Mouse (Mus musculus) large intestine, adult 2 months (tissue): Measurements from ENCODE around the gene Ptcra. TPM values are rescaled to one million over a fixed set of nuclear protein-coding genes. Genes with fewer than 3 reads are reported as not detected.
"Not testable (repeated sequence)": the region's sequence is repeated elsewhere in the genome, so short reads cannot be mapped to it uniquely, and the experiment has no call there.

ENCODE experiments used
- DNase-seq: peaks from one replicate; pipeline ENCODE4 v3.0.0-alpha.2; 2012; ENCODE audit warnings: low read depth, low spot score
- WGBS: fragments of 180-500 bp; shearing (Covaris S2); methylation state at CpG from one replicate; pipeline ENCODE4 v1.1.7; 2018; 5-methylcytosine and 5-hydroxymethylcytosine counted together
- polyA plus RNA-seq: library from polyadenylated mRNA; depleted of rRNA; stranded (reverse); fragments of >200 nt; gene quantifications from 2 replicates; pipeline ENCODE4 v1.2.3, GENCODE M21; 2012; rRNA removed

Gene Ptcra
- not detected in 2 replicates for polyA plus RNA-seq

GRCm38 (mm10) chr17:46763544-46763943 lies at the start of gene Ptcra:
TSS of gene Ptcra (minus strand) at chr17:46763712.
- WGBS = 55% methylated on average over 2 of the region's 2 CpGs
- no peak for DNase-seq

GRCm38 (mm10) chr17:46812442-46812841 lies 48.9 kb upstream of the Ptcra start:
- DNase-seq = no peak
- WGBS = 92% methylated on average over 1 of the region's 1 CpGs

- DNase-seq = no peak
- WGBS = 93% methylated on average over 3 of the region's 3 CpGs
These were observed 47.2 kb upstream of the Ptcra start for GRCm38 (mm10) chr17:46810672-46811071.

DNA sequence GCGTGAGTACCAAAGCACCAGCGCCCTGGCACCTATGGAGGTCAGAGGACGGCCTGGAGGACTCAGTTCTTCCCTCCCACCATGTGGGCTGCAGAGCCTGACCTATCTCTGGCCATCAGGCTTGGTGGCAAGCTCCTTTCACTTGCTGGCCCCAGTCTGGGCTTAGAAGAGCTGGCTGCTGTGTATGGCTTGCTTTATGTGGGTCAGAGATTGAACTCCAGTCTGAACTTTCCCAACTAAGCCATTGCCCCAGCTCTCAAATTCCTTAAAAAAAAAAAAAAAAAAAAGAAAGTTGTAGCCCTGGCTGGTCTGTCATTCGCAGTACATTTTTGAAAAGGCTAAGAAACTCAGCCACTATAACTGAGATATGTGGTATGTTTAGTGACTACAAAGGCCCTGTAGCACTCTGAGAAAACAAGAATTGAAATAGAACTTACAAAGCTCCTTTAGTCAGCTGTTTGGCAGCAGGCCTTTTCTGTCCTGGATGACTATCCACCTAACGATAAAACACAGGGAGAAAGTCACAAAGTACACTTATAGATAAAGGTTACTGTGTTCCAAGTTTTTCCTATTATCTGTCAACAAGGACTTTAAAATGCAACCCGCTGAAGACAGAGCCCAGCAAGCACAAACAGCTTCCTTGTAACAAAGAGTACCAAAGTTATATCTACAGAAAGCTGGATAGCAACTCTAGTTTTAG lies 45.8 kb upstream of the Ptcra start:
- WGBS = 81% methylated on average over 6 of the region's 6 CpGs
- DNase-seq = no peak

DNA sequence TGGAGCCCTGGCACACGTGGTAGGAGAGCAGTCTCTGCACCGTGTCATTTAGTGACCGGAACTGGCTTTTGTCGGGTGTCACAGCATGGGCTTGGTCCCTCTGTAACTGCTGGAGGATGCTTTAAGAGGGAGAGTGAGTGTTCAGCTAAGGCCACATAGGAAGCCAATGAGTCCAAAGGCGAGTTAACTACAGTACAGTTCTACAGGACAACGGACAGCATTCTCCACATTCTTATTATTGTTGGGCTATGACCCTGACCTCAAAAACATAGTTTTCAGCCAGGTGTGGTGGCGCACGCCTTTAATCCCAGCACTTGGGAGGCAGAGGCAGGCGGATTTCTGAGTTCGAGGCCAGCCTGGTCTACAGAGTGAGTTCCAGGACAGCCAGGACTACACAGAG lies 44.9 kb upstream of the Ptcra start:
- WGBS = 91% methylated on average over 10 of the region's 10 CpGs
- no peak for DNase-seq

DNA sequence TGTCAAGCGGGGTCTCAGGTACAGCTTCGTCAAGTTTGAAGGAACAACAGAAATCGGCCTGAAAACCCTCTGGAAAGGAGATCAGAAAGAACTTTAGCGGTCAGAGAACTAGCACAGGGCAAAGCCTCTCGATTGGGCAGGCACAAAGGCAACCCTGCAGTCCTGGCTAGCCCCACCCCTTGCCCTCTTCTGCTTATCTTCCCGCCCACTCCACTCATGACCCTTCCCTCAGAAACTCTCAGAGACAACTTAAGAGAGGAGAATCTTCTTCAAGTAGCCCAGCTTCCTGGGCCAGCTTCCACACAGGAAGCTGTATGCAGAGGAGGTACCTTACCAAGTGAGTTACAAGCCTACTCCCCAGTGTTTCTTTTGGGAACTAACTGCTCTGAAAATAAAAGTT lies 38.2 kb upstream of the Ptcra start:
- DNase-seq = no peak
- WGBS = 85% methylated on average over 6 of the region's 6 CpGs

DNA sequence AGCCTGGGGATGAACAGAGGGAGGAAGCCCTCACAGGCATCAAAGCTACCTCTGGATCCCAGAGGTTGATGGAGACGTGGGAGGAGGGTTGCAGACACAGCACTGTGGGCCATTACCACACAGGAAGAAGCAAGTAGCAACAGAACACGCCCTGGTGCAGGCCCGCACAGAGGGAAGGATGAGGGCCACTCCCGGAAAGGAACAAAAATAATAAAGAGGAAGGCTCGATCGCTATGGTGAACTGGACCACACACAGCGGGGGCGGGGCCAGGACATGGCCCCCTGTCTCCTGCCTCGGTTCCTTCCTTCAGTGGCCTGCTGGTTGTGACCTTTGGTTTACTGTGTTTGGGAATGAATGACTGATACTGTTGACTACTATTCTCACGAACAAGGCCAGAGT lies 36.2 kb upstream of the Ptcra start:
- DNase-seq = no peak
- 69% methylated on average over 10 of the region's 10 CpGs for WGBS

GRCm38 (mm10) chr17:46797386-46797785 lies 33.9 kb upstream of the Ptcra start:
- WGBS = 82% methylated on average over 8 of the region's 8 CpGs
- no peak for DNase-seq

DNA sequence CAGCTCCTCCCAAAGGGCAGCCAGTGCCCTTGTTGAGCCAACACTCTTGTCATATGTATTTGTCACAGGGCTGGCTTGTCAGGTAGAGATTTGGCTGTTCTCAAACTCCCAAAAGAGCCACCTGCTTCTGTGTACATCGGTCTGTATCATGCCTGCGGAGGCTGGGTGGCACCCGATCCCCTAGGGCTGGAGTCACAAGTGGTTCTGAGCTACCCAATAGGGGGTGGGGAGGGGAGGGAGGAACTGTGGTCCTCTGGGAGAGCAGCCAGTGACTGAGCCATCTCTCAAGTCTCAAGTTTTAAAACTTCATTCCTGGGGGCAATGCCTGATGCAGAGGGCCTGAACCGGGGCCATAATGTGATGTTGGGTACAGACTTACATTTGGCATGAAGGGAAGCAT lies 33.2 kb upstream of the Ptcra start:
- 89% methylated on average over 4 of the region's 4 CpGs for WGBS
- no peak for DNase-seq

DNA sequence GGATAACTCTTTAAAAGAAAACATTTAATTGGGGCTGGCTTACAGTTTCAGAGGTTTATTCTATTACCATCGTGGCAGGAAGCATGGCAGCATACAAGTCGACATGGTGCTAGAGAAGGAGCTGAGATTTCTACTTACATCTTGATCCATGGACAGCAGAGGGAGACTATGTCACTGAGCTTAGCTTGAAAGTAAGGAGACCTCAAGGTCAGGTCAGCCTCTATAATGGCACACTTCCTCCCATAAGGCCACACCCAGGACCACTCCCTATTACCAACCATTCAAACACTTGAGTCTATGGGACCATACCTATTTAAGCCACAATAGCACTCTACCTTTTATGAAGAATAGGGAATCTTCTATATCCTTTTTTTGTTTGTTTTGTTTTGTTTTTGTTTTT lies 29.5 kb upstream of the Ptcra start:
- 81% methylated on average over 2 of the region's 2 CpGs for WGBS
- DNase-seq = no peak

- 77% methylated on average over 2 of the region's 2 CpGs for WGBS
- not testable (repeated sequence) for DNase-seq
These were observed 24.5 kb upstream of the Ptcra start for GRCm38 (mm10) chr17:46787974-46788373.

GRCm38 (mm10) chr17:46786952-46787351 lies 23.4 kb upstream of the Ptcra start:
- WGBS = 91% methylated on average over 5 of the region's 5 CpGs

GRCm38 (mm10) chr17:46783222-46783565 lies 19.7 kb upstream of the Ptcra start:
- no peak for DNase-seq
- 59% methylated on average over 2 of the region's 2 CpGs for WGBS

More at GRCm38 (mm10) chr17:46786952-46787351, 23.4 kb upstream of the Ptcra start:
- no peak for DNase-seq

DNA sequence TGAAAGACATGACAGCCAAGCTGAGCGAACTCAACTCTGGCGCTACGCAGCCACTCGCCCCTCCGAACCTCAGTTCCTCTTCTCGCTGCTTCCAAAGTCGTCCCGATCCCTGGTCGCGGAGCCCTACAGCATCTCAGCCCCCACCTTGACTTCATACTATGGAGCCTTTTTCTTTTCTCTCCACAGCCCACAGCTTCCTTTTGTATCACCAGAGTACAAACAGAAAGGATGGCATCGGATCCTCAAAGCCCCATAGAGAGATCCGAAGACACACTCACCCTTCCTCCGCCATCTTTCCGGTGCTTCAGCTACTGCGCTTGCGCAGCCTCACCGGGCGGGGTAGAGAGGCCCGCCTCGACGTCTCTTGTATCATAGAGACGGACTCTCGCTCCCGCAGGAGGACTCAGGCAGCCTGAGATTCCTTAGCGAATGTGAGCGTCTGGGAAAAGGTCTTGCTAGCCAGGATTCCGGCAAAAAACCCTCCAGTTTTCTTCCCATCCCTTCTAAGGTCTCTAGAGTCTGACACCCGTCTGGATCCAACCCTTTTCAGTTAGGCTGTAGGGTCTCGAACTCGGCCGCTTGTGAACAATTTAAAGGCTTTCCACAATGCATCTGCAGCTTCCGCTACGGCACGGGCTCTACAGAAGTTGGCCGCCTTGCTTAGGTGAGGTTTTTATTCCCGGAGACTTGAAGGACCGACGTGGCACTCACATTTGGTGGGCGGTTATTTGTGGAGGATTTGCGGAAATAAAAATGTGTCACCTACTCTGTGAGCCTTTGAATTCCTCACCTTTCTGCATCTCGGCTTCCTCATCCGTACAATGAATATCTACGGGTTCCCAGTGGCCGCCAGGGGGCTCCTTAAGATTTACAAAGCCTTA lies 19.1 kb upstream of the Ptcra start, which contains the start of gene Rpl7l1:
Rpl7l1 (minus strand) TSS at position 332 of the 881 bp plus-strand sequence.
- DNase-seq = peak; percentile 80
- under 1% methylated on average over 44 of the region's 44 CpGs for WGBS

DNA sequence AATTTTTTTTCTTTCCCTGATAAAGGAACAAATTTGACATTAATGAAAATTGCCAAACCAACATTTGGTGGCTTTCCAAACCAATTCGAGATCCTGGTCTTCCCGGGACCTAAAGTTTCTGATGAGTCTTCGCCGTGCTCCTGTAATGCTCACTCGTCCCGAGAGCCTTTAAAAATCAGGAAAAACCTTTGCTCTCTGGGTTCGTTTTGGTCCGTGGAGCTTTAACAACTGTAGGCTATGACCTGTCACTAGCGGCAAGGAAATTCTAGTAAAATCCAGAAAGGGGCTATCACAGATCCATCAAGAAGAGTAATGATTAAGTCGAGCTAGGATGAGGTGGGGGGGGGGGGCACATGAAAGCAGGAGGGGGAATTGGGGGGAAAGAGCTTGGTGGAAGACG lies 18.4 kb upstream of the Ptcra start:
- under 1% methylated on average over 11 of the region's 11 CpGs for WGBS

DNA sequence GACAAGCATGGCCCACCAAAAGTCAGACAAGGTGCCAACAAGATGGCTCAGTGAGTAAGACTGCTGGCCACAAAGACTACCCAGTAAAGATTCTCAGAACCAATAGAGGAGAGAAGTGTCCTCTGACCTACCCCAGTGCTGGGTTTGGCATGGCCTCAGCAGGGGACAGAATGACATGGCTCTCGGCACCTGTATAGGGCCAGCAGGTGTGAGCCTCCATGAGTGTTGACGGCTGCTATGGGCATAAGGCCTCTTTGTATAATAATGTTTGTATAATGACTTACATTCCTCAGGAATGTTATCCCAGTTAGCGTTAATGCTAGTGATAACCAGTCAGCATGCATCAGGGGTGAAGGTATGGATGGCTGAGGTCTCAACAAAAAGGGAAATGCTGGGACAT lies 12.6 kb upstream of the Ptcra start:
- no peak for DNase-seq
- 26% methylated on average over 3 of the region's 3 CpGs for WGBS

More for the DNA sequence above, 18.4 kb upstream of the Ptcra start:
- no peak for DNase-seq

DNA sequence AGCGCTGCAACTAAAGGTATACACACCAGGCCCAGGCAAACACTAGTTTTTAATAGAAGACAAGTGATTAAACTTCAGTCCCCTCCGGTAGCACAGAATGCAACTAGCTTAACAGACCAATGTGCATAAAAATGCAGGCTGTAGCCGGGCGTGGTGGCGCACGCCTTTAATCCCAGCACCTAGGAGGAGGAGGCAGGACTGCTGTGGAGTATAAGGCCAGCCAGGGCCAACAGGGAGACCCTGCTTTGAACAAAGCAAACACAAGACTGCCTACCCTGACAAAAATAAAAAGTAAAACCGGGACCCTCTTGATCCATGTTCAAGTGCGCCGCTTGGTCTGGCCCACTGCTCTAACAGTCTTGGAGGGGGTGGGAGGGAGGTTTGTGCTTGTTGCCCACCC lies 11.6 kb upstream of the Ptcra start:
- 82% methylated on average over 9 of the region's 9 CpGs for WGBS
- no peak for DNase-seq

- DNase-seq = no peak
- WGBS = 42% methylated on average over 2 of the region's 2 CpGs
These were observed 10.6 kb upstream of the Ptcra start for GRCm38 (mm10) chr17:46774131-46774472.

DNA sequence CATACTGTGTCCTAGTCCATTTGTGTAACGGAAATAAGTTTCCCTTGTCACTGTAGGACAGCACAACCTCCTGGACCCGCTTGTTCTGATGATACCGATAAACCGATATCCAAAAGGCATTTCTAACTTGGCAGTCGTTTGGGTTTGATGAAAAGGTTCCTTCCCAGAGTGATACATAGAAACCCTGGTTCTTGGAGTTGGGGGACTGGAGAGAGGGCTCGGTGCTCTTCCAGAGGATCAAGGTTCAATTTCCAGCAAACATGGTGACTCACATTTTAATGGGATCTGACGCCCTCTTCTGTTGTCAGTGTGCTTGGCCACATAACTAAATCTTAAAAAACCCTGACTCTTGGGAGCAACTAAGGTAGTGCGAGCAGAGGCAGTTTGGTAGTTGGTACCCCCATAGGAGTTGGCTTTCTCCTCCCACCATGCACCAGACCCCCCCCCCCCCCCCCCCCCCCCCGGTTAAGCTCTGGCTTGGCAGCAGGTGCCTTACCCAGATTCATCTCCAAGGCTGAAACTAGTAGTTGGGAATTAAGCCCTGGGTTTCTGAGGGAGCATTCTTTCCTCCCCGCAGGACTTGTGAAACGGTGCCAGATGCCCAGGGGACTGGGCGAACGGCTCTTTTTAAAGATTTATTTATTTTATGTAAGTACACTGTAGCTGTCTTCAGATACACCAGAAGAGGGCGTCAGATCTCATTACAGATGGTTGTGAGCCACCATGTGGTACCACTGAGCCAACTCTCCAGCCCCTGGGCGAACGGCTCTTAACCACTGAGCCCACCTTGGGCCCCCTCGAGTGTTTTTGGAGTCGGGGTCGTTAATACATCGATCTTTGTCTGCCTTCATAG lies 10.0 kb upstream of the Ptcra start:
- DNase-seq = peak; percentile 51
- WGBS = 7% methylated on average over 20 of the region's 20 CpGs
